Mouse (Mus musculus): ENCODE measurements around the gene Mlycd.

The Mlycd gene

GRCm38 (mm10) chr8:119400904-119401303, 6.2 kb downstream of the Mlycd start:
- in situ Hi-C loops (cut with MboI, MseI), result no loop called here

GRCm38 (mm10) chr8:119403912-119404311, 9.2 kb downstream of the Mlycd start:
- in situ Hi-C loops (cut with MboI, MseI), result no loop called here

GRCm38 (mm10) chr8:119404648-119405047, 10.0 kb downstream of the Mlycd start:
- in situ Hi-C loops (cut with MboI, MseI), result no loop called here

GRCm38 (mm10) chr8:119408311-119408710, 13.6 kb downstream of the Mlycd start:
- in situ Hi-C loops (cut with MboI, MseI), result no loop called here

- in situ Hi-C loops (cut with MboI, MseI), result loop anchor here (5.0 kb wide), 1 partner anchor 85 kb away; no protein-coding TSS in a partner anchor
Measured at GRCm38 (mm10) chr8:119412037-119412734, 17.5 kb downstream of the Mlycd start.

GRCm38 (mm10) chr8:119412735-119413498, 18.2 kb downstream of the Mlycd start:
- in situ Hi-C loops (cut with MboI, MseI), result loop anchor here (5.0 kb wide), 1 partner anchor 84 kb away; no protein-coding TSS in a partner anchor

- in situ Hi-C loops (cut with MboI, MseI), result loop anchor here (5.0 kb wide), 1 partner anchor 84 kb away; no protein-coding TSS in a partner anchor
Measured at GRCm38 (mm10) chr8:119413605-119414004, 18.9 kb downstream of the Mlycd start.

- in situ Hi-C loops (cut with MboI, MseI), result no loop called here
Measured at GRCm38 (mm10) chr8:119420318-119420717, 25.6 kb downstream of the Mlycd start.

GRCm38 (mm10) chr8:119421603-119422122, 27.0 kb downstream of the Mlycd start:
- in situ Hi-C loops (cut with MboI, MseI), result no loop called here

- in situ Hi-C loops (cut with MboI, MseI), result no loop called here
Measured at GRCm38 (mm10) chr8:119422123-119422711, 27.5 kb downstream of the Mlycd start.

GRCm38 (mm10) chr8:119423631-119424141, 29.0 kb downstream of the Mlycd start:
- in situ Hi-C loops (cut with MboI, MseI), result no loop called here

GRCm38 (mm10) chr8:119424199-119424733, 29.6 kb downstream of the Mlycd start:
- in situ Hi-C loops (cut with MboI, MseI), result no loop called here

GRCm38 (mm10) chr8:119424740-119425139, 30.1 kb downstream of the Mlycd start:
- in situ Hi-C loops (cut with MboI, MseI), result no loop called here

- in situ Hi-C loops (cut with MboI, MseI), result no loop called here
Measured at GRCm38 (mm10) chr8:119425533-119425932, 30.9 kb downstream of the Mlycd start.

- in situ Hi-C loops (cut with MboI, MseI), result no loop called here
Measured at GRCm38 (mm10) chr8:119426069-119426735, 31.5 kb downstream of the Mlycd start.

GRCm38 (mm10) chr8:119427634-119428349, 33.1 kb downstream of the Mlycd start:
- in situ Hi-C loops (cut with MboI, MseI), result no loop called here

GRCm38 (mm10) chr8:119428350-119428740, 33.7 kb downstream of the Mlycd start:
- in situ Hi-C loops (cut with MboI, MseI), result no loop called here

- in situ Hi-C loops (cut with MboI, MseI), result no loop called here
Measured at GRCm38 (mm10) chr8:119428766-119429327, 34.2 kb downstream of the Mlycd start.

GRCm38 (mm10) chr8:119429552-119429951, 34.9 kb downstream of the Mlycd start:
- in situ Hi-C loops (cut with MboI, MseI), result no loop called here

- in situ Hi-C loops (cut with MboI, MseI), result no loop called here
Measured at GRCm38 (mm10) chr8:119430250-119430649, 35.6 kb downstream of the Mlycd start.

Data from T-helper 1 cell (primary cell).